Mouse (Mus musculus): ENCODE measurements at regions not wholly inside any gene's neighbourhood (a gene's known extent, or its start where the extent isn't known, plus 50 kb on each side); places are given as distances from the start of the nearest gene placed in this dataset.

DNA sequence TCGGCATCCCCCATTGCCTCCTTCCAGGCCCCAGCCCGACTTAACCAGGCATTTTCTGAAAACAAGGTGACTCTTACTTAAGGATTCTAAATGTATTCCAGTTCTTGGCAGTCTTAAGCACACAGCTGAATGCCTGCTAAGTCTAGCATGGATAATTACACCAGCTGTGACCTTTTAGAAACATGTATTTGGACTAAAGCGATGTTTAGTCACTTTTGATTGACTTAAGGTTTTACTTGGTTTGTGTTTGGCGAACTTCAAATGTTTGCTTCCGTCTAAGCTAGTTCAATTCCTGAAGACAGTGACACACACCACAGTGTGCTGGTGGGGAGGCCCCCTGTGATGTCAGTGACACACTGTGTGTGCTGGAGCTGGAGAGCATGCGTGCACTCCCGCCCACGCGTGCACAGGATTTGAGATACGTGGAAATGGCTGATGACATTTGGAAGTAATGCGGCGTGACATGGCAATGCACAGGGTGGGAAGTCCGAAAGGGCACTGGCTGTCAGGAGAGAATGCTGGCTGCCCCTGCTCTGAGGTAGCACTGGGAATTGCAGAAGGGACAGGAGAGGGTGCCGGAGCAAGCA lies 179.0 kb upstream of the Cdh13 start:
- no peak for ATAC-seq (ENCODE audit: low FRiP score, low read depth)
- Histone ChIP-seq H3K9ac (replicated peaks) (no peak overlapping the region), H3K27me3 (peaks cover 9% of the 10 kb centered on the region; the same call in 1 of the 2 replicates), H3K4me2 (replicated peaks) (no peak overlapping the region), H3K36me3 (no peaks in the 10 kb centered on the region), H3K4me3 (no peak overlapping the region), H3K9me3 (no peaks in the 10 kb centered on the region), H3K4me1 (peaks cover 9% of the 10 kb centered on the region; the same call in 1 of the 2 replicates), H3K27ac (replicated peaks) (no peak overlapping the region)
- 70% methylated on average over 14 of the region's 14 CpGs for WGBS

DNA sequence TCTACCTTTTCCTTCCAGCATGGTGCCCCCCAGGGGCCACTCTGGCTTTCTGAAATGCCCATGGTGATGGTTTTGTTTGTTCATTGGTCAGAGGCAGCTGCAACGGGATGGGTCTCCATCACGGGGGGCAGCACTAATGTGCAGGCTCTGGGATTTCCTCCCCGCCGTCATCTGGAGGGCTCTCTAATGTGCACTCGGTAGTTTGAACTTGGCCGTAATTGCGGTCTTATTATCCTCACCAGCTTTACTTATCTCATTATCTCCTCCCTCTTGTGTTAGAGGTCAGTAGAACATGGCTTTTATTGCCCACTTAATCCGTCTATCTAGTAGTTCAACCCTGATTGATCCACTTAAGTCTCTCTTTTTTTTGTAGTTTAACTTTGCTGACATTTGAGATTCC lies 182.2 kb upstream of the Cdh13 start:
- WGBS = 59% methylated on average over 8 of the region's 8 CpGs
- no peak for ATAC-seq (ENCODE audit: low FRiP score, low read depth)
- Histone ChIP-seq H3K4me1 (peaks cover 21% of the 10 kb centered on the region), H3K9me3 (no peaks in the 10 kb centered on the region), H3K4me3 (no peak overlapping the region), H3K36me3 (no peaks in the 10 kb centered on the region), H3K27me3 (peaks cover 20% of the 10 kb centered on the region), H3K27ac (replicated peaks) (no peak overlapping the region), H3K9ac (replicated peaks) (no peak overlapping the region), H3K4me2 (replicated peaks) (no peak overlapping the region)

DNA sequence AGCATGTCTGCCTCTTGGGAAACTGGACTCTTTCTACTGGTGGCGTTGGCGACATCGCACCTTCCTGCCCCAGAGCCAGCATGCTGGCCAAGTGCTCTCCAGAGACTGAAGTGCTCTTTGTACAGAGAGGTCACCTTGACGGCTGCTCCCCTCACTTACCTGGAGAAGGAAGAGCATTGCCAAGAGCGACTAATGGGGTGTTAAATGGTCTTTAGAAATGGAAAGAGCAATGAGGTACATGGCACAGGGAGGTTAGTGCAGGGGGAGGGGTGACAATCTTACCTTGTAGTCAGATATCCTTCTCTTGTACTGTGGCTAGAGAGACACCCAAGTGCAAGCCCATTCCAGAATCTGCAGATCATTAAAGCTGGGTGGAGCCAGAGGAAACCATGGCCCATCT lies 220.8 kb upstream of the Cdh13 start:
- H3K9ac ChIP-seq (replicated peaks) = no peak overlapping the region
- H3K36me3 ChIP-seq = no peaks in the 10 kb centered on the region
- no peaks in the 10 kb centered on the region for H3K9me3 ChIP-seq
- ATAC-seq (ENCODE audit: low FRiP score, low read depth) = no peak
- H3K4me1 ChIP-seq = peaks cover 10% of the 10 kb centered on the region
- WGBS = 71% methylated on average over 5 of the region's 5 CpGs
- H3K4me3 ChIP-seq = no peak overlapping the region
- H3K4me2 ChIP-seq (replicated peaks) = no peak overlapping the region
- H3K27me3 ChIP-seq = no peaks in the 10 kb centered on the region
- H3K27ac ChIP-seq (replicated peaks) = no peak overlapping the region

DNA sequence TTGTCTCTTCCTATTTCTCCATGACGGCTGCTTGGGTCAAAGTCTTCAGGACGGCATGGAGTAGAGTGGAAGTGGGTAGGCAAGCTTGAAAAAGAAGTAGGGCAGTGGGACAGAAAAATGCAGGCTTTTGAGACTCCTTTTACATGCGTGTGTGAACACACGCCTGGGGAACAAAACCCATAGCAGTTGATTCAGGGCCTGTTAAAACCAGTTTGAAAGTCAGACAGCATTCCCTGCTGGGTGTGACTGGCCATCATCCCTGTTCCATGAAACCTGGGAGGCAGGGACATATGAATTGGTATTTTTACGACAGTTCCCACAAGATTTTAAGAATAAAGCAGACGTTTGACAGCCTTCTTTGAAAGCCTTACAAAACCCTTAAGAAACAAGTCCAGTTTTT lies 226.8 kb upstream of the Cdh13 start:
- Histone ChIP-seq H3K27ac (replicated peaks) (no peak overlapping the region), H3K36me3 (no peaks in the 10 kb centered on the region), H3K9ac (replicated peaks) (no peak overlapping the region), H3K4me2 (replicated peaks) (no peak overlapping the region), H3K4me1 (no peaks in the 10 kb centered on the region), H3K4me3 (no peak overlapping the region), H3K9me3 (no peaks in the 10 kb centered on the region), H3K27me3 (no peaks in the 10 kb centered on the region)
- 90% methylated on average over 6 of the region's 6 CpGs for WGBS
- no peak for ATAC-seq (ENCODE audit: low FRiP score, low read depth)

DNA sequence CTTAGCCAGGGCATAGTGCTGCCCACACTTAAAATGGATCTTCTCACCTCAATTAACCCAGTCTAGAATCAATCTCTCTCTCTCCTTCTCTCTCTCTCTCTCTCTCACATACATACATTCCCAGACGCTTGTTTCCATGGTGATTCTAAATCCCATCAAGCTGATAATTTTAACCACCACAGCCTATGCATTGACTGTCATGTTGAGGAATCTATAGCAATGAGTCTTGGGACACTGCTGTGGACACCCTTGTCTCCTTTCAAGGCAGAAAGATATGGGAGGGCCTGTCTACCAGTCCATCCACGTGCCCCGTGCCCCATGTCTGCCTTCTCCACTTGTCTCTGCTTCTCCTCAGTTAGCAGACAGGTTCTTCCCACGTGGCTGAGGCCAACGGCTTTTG lies 228.0 kb upstream of the Cdh13 start:
- H3K27me3 ChIP-seq = no peaks in the 10 kb centered on the region
- no peak overlapping the region for H3K4me3 ChIP-seq
- no peak overlapping the region for H3K27ac ChIP-seq (replicated peaks)
- no peaks in the 10 kb centered on the region for H3K36me3 ChIP-seq
- ATAC-seq (ENCODE audit: low FRiP score, low read depth) = no peak
- H3K9me3 ChIP-seq = no peaks in the 10 kb centered on the region
- no peaks in the 10 kb centered on the region for H3K4me1 ChIP-seq
- no peak overlapping the region for H3K9ac ChIP-seq (replicated peaks)
- no peak overlapping the region for H3K4me2 ChIP-seq (replicated peaks)
- WGBS = 77% methylated on average over 5 of the region's 5 CpGs

DNA sequence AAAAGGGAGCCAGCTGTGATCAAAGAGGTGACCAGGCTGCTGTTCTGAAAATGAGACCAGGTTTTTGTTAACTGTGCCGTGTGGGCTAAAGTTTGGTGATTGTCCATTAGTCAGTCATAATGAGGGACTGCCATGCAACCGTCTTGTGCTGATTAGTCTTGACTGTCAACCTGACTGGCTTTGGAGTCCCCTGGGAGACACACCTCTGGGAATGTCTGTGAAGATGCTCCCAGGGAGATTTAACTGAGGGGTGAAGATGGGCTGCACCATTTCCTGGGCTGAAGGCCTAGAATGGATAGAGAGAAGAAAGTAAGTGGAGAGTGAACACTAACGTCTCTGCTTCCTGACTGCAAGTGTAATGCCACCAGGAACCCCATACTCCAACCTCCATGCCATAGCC lies 233.1 kb upstream of the Cdh13 start:
- H3K9me3 ChIP-seq = no peaks in the 10 kb centered on the region
- H3K4me3 ChIP-seq = no peak overlapping the region
- H3K4me2 ChIP-seq (replicated peaks) = no peak overlapping the region
- H3K27me3 ChIP-seq = no peaks in the 10 kb centered on the region
- 89% methylated on average over 3 of the region's 3 CpGs for WGBS
- no peak overlapping the region for H3K27ac ChIP-seq (replicated peaks)
- H3K36me3 ChIP-seq = no peaks in the 10 kb centered on the region
- no peak overlapping the region for H3K9ac ChIP-seq (replicated peaks)
- no peaks in the 10 kb centered on the region for H3K4me1 ChIP-seq
- no peak for ATAC-seq (ENCODE audit: low FRiP score, low read depth)

DNA sequence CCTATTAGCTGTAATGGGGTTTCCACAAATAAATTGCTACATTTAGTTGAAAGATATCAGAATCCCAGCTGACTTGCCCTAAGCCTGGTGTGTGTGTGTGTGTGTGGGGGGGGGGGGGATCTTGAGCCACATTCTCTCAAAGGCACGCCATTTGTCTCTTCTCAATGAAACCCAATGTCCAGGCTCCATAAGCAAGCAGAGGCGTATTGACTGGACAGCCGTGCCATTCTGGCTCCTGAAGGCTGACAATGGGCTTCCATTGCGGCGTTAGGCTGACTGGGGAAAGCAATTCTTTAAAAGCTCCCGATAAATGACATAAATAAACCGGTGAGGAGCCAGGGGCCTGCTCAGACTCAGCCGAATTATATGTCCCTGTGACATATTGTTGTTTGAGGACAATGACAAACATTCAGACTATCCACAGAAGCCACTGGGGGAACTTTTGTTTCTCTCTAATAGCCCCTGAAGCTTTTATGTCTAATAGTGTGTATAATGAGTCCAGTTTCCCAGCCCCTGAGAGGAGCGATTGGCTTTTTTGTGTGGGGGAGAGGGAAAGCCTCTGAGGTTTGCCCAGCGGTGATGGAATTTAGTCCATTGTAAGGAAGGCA lies 240.6 kb upstream of the Mphosph6 start:
- Histone ChIP-seq H3K4me1 (peaks cover 6% of the 10 kb centered on the region; the same call in 1 of the 2 replicates), H3K36me3 (no peaks in the 10 kb centered on the region), H3K4me2 (replicated peaks) (no peak overlapping the region), H3K9me3 (no peaks in the 10 kb centered on the region), H3K27ac (replicated peaks) (no peak overlapping the region), H3K9ac (replicated peaks) (no peak overlapping the region), H3K4me3 (no peak overlapping the region), H3K27me3 (no peaks in the 10 kb centered on the region)
- WGBS = 34% methylated on average over 10 of the region's 10 CpGs
- peak; percentile 68; the same call in 1 of the 2 replicates for ATAC-seq (ENCODE audit: low FRiP score, low read depth)

DNA sequence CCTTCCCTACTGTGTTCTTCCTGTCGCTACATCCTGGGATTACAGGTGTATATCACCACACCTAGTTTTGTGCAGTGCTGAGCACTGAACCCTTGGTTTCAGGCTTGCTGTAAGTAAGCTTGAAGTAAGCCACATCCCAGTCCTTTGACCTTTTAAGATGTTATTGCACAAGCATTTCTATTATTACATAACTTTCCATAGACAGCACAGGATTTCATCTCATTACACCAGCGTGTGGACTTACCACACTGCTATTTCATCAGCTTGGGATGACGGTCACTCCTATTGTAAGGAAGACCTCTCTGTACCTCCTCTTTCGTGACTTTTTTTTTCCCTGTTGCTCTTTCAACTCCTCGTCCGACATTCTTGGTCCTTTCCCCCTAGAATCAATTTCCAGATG lies 239.5 kb upstream of the Mphosph6 start:
- Histone ChIP-seq H3K4me1 (peaks cover 6% of the 10 kb centered on the region; the same call in 1 of the 2 replicates), H3K36me3 (no peaks in the 10 kb centered on the region), H3K9me3 (no peaks in the 10 kb centered on the region), H3K4me2 (replicated peaks) (no peak overlapping the region), H3K27ac (replicated peaks) (no peak overlapping the region), H3K9ac (replicated peaks) (no peak overlapping the region), H3K27me3 (no peaks in the 10 kb centered on the region), H3K4me3 (no peak overlapping the region)
- 81% methylated on average over 6 of the region's 6 CpGs for WGBS
- no peak for ATAC-seq (ENCODE audit: low FRiP score, low read depth)

DNA sequence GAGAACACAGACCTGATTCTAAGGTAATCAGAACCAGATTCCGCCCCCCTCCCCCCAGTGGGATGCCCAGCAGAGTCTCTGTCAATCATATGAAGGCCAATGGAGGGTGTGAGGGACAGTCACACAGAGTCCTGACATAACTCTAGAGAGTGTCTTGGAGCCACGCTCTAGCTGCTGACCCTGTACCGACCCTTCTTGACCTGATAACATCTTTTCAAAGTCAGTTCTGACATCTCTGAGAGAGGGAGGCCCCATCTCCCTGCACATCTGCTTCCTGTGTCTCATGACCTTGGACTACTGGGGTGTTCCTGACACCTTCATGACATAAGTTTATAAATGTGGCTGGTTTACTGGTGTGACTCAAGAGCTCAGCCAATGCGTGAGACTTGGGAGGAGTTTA lies 236.1 kb upstream of the Mphosph6 start:
- Histone ChIP-seq H3K4me3 (no peak overlapping the region), H3K36me3 (no peaks in the 10 kb centered on the region), H3K9ac (replicated peaks) (no peak overlapping the region), H3K27me3 (no peaks in the 10 kb centered on the region), H3K4me2 (replicated peaks) (no peak overlapping the region), H3K27ac (replicated peaks) (no peak overlapping the region), H3K4me1 (peaks cover 18% of the 10 kb centered on the region), H3K9me3 (no peaks in the 10 kb centered on the region)
- ATAC-seq (ENCODE audit: low FRiP score, low read depth) = no peak
- 80% methylated on average over 4 of the region's 4 CpGs for WGBS

DNA sequence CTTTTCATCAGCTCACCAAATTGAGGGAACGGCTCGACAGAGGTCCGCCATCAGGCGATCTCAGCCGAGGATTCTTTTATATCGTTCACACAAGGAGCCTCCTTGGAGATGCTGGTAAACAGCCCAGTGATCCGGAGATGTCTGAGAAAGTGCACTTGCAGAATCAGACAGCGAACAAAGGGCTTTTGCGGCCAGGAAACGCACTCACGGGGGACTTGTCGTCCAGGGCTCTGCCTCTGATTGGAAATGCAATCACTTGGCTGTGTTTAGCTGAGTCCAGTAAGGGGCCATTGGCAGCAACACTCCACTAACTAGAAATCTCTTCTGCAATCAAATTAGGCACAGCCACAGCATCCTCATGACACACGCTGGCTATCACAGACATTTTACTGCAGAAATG lies 232.3 kb upstream of the Mphosph6 start:
- 48% methylated on average over 13 of the region's 13 CpGs for WGBS

DNA sequence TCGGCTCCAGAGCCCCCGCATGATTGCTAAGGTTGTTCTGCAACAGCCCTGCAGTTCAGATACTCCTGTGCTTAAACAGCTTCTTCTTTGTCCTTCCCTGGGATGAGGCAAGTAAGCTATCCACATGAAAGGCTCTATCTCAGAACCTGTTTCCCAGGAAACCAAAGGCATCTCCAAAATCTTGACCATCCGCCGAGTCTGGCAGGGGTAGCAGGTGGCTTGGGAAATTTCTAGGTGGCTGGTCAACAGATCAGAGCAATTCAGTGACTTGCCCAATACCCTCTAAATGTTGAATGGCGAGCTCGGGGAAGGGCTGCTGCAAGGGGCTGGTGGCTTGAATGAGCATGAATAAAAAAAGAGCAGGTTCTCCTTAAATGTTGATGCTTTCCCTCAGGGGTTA lies 229.7 kb upstream of the Mphosph6 start:
- Histone ChIP-seq H3K27ac (replicated peaks) (no peak overlapping the region), H3K4me1 (peaks cover 12% of the 10 kb centered on the region; the same call in 1 of the 2 replicates), H3K4me2 (replicated peaks) (no peak overlapping the region), H3K9ac (replicated peaks) (no peak overlapping the region), H3K4me3 (no peak overlapping the region), H3K27me3 (no peaks in the 10 kb centered on the region), H3K9me3 (no peaks in the 10 kb centered on the region), H3K36me3 (no peaks in the 10 kb centered on the region)
- WGBS = 23% methylated on average over 6 of the region's 6 CpGs
- no peak for ATAC-seq (ENCODE audit: low FRiP score, low read depth)

More for the DNA sequence above, 232.3 kb upstream of the Mphosph6 start:
- no peaks in the 10 kb centered on the region for H3K9me3 ChIP-seq
- peaks cover 12% of the 10 kb centered on the region; the same call in 1 of the 2 replicates for H3K4me1 ChIP-seq
- ATAC-seq (ENCODE audit: low FRiP score, low read depth) = no peak
- H3K9ac ChIP-seq (replicated peaks) = no peak overlapping the region
- no peak overlapping the region for H3K4me3 ChIP-seq
- H3K36me3 ChIP-seq = no peaks in the 10 kb centered on the region
- H3K4me2 ChIP-seq (replicated peaks) = 0 out of 2 replicates have a peak overlapping the region, but pooled peaks have one; percentile 7
- H3K27me3 ChIP-seq = no peaks in the 10 kb centered on the region
- peak overlapping the region; percentile 63; the same call in 1 of the 2 replicates for H3K27ac ChIP-seq (replicated peaks)

DNA sequence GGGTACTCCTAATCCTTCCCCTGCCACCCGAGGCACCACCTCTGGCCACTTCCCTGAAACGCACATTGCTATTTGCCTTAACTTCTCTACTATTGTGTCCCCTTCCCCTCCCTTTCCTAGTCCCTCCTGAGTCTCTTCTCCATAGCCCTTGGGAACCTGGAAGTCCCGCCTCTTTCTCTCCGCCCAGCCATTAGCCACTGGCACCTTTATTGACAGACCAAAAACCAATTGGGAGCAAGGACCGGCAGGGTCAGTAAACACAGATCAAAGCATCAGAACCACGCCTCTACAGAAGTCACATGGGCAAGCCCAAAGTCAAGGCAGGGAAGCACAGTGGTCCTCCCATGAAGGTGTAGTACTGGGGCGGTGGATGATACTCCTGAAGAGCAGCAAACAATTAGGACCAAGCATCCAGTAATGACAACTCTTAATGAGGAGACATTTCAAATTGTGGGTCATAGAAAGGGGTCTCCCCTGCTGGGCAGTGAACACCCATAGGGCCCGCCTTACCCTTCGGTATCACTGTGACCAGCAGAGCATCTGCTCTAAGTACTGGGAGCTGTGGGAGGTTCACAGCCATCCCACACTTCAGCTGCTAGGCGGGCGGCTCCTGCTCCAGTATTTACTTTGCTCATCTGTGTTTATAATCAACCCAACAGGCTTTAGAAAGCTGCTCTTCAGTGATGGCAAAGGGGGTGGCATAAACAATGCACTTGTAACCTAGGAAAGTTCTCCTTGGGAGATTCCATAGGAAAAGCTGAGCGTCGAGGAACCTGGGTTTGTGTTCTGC lies 226.5 kb upstream of the Mphosph6 start:
- Histone ChIP-seq H3K27me3 (no peaks in the 10 kb centered on the region), H3K4me3 (no peak overlapping the region), H3K27ac (replicated peaks) (no peak overlapping the region), H3K4me2 (replicated peaks) (no peak overlapping the region), H3K9ac (replicated peaks) (no peak overlapping the region), H3K9me3 (no peaks in the 10 kb centered on the region), H3K36me3 (no peaks in the 10 kb centered on the region), H3K4me1 (no peaks in the 10 kb centered on the region)
- ATAC-seq (ENCODE audit: low FRiP score, low read depth) = no peak
- WGBS = 89% methylated on average over 13 of the region's 13 CpGs
